Mouse (Mus musculus) lung, embryonic 15.5 days (tissue): Measurements from ENCODE around the gene Acvr1b. TPM values are rescaled to one million over a fixed set of nuclear protein-coding genes. Genes with fewer than 3 reads are reported as not detected.

Source experiments
- ATAC-seq: fragments of 200-750 bp; cut with Nextera tagmentation; 2 replicates; pipeline ENCODE4 v1.8.0; 2017; ENCODE audit warnings: moderate number of reproducible peaks, borderline replicate concordance; ENCODE audit not compliant: low FRiP score, low TSS enrichment; ENCODE audit errors: extremely low read depth
- H3K27ac ChIP-seq: fragments of 300-500 bp; sonication (generic); 2 replicates; pipeline ENCODE4 v1.5.1; 2015; ENCODE audit warnings: moderate library complexity, mild to moderate bottlenecking, inconsistent platforms
- H3K27me3 ChIP-seq: fragments of 300-500 bp; sonication (generic); 2 replicates; pipeline ENCODE4 v1.6.1; 2015; ENCODE audit warnings: inconsistent platforms
- H3K36me3 ChIP-seq: fragments of 300-500 bp; sonication (generic); 2 replicates; pipeline ENCODE4 v1.6.1; 2015; ENCODE audit warnings: inconsistent platforms
- H3K4me1 ChIP-seq: fragments of 300-500 bp; sonication (generic); 2 replicates; pipeline ENCODE4 v1.6.1; 2015; ENCODE audit warnings: inconsistent platforms
- H3K4me2 ChIP-seq: fragments of 300-500 bp; sonication (generic); 2 replicates; pipeline ENCODE4 v1.6.1; 2015; ENCODE audit warnings: inconsistent platforms, mild to moderate bottlenecking, moderate library complexity
- H3K4me3 ChIP-seq: fragments of 300-500 bp; sonication (generic); 2 replicates; pipeline ENCODE4 v1.5.1; 2015; ENCODE audit warnings: mild to moderate bottlenecking, inconsistent platforms
- H3K9ac ChIP-seq: fragments of 300-500 bp; sonication (generic); 2 replicates; pipeline ENCODE4 v1.6.1; 2015; ENCODE audit warnings: inconsistent platforms
- H3K9me3 ChIP-seq: fragments of 300-500 bp; sonication (generic); 2 replicates; pipeline ENCODE4 v1.6.1; 2016; ENCODE audit warnings: inconsistent platforms
- whole genome bisulfite sequencing: fragments of 180-500 bp; shearing (Covaris S2); methylation state at CpG from one replicate; pipeline ENCODE4 v1.1.7; 2015; 5-methylcytosine and 5-hydroxymethylcytosine counted together
- polyA plus RNA-seq: library from polyadenylated mRNA; unstranded; fragments of >200 nt; fragmentation: Nextera tagmentation; extraction: Ambion mirVana; gene quantifications from 2 replicates; pipeline ENCODE4 v1.2.1, GENCODE M21; 2015

The Acvr1b gene
- polyA plus RNA-seq, 1 experiment from 2014 or later = 6.0 TPM

DNA sequence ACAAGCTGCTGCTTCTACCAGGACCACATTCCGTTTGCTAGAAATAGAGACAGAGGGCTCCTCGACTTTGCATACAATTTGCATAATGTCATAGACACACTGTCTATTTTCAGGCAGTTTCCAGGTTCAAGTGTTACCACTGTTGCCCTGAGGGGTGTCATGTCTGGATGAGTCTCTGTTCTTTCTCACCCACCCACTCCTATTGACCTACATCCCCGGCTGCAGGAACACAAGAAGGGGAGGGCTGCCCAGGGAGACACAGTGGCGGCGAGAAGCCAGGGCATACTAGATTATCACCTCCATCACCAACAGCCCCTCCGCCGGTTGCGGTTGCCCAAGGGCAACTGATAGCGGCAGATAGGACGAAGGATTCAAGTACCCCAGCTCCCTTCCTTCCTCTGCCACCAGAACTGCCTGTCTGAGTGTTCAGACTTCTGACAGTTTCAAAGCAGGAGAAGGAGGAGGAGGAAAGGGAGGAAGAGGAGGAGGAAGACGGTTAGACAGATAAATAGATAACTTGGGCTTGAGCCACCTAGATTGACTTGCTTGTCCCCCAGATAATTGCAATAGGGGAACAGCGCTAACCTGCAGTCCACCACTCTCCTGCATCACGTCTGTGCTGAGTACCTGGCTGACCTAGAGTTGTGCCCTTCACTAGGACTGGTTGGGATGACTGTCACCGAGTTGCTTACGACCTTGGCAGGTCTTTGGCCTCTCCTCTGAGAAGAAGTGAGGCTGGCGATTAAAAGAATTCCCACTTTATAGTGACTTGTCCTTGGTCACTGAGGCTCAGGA lies 26.6 kb upstream of the Acvr1b start:
- Histone ChIP-seq H3K4me2 (no peak overlapping the region), H3K9me3 (no peaks in the 10 kb centered on the region), H3K27ac (peak overlapping the region; percentile 43), H3K36me3 (no peaks in the 10 kb centered on the region), H3K9ac (no peak overlapping the region), H3K4me3 (no peak overlapping the region), H3K27me3 (no peaks in the 10 kb centered on the region), H3K4me1 (peaks cover 60% of the 10 kb centered on the region)
- WGBS = 53% methylated on average over 16 of the region's 16 CpGs
- no peak for ATAC-seq

DNA sequence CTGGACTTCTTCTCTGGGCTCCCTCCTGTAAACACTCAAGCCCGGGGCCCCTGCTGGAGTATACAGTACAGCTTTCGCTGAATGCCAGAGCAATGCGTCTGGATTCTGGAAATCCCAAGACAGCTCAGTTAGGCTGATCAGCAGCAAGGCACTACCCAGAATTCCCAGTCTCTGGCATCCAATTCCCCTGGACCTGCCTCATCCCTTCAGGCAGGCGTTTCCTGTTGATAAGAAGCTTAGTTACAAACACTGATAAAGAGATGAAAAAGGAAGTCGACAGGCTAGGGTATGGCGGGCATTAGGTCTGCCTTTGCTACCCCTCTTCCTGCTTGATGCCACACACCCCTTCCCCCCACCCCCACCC lies 26.0 kb upstream of the Acvr1b start:
- Histone ChIP-seq H3K4me2 (peak overlapping the region; percentile 17; the same call in 1 of the 2 replicates), H3K4me3 (no peak overlapping the region), H3K36me3 (no peaks in the 10 kb centered on the region), H3K27ac (peak overlapping the region; percentile 43), H3K9me3 (no peaks in the 10 kb centered on the region), H3K9ac (no peak overlapping the region), H3K4me1 (peaks cover 54% of the 10 kb centered on the region), H3K27me3 (no peaks in the 10 kb centered on the region)
- no peak for ATAC-seq
- 5% methylated on average over 6 of the region's 6 CpGs for WGBS

DNA sequence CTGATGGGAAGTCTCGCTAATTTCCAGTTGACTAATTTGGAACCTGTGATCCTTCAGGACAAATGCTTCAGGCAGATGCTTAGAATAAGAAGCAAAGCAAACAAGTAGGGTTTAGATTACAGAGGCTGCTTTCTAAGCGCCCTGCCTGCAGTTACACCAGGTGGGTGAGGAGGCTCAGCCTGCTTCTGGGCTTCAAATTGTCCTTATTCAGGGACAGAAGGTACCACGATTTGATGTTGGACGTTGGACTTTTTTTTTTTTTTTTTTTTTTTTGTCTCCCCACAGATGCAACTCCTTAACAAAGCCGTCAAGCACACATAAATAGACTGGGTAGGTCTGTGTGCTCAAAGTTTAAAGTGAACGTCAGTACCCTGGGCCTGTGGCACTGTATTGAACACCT lies 25.3 kb upstream of the Acvr1b start:
- peaks cover 47% of the 10 kb centered on the region for H3K4me1 ChIP-seq
- peak overlapping the region; percentile 43; the same call in 1 of the 2 replicates for H3K27ac ChIP-seq
- no peak overlapping the region for H3K9ac ChIP-seq
- no peak overlapping the region for H3K4me2 ChIP-seq
- no peak overlapping the region for H3K4me3 ChIP-seq
- no peaks in the 10 kb centered on the region for H3K9me3 ChIP-seq
- no peaks in the 10 kb centered on the region for H3K36me3 ChIP-seq
- H3K27me3 ChIP-seq = no peaks in the 10 kb centered on the region
- WGBS = 57% methylated on average over 6 of the region's 6 CpGs
- no peak for ATAC-seq

DNA sequence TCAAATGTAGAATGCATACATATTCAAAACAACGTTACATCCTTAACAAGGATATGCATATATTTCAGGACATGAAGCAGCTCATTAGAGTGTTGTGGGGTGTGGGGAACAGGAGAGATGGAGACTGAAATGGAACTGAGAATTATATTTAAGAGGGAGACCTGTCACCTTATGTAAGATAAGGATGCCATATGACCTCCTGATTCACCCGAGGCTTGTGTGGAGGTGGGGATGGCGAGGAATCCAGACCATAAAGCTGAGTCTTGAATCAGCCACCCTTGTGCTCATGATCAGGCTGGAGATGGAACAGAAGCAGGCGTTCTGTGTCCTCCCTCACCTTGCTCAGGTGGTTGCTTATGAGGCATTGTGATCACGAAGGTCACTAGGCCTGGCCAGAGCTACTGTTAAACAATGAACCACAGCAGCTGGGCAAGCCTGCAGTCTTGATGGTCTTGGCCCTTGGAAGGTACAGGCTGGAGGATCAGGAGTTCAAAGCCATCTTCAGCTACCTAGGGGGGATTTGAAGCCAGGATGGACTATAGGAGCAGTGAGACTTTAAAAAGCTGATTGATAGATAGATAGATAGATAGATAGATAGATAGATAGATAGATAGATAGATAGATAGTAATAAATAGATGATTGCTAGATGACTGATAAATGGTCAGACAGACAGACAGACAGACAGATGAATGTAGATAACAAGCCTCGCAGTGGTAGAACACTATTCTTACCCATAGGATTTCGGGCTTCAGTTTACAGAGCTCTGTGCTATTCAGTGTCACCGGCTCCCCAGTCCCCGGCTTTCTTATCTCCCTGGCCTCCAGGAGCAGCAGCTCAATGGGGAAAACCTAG lies 22.2 kb upstream of the Acvr1b start:
- Histone ChIP-seq H3K27ac (no peak overlapping the region), H3K4me1 (peaks cover 19% of the 10 kb centered on the region), H3K4me3 (no peak overlapping the region), H3K9ac (no peak overlapping the region), H3K27me3 (no peaks in the 10 kb centered on the region), H3K36me3 (no peaks in the 10 kb centered on the region), H3K4me2 (no peak overlapping the region), H3K9me3 (no peaks in the 10 kb centered on the region)
- WGBS = 64% methylated on average over 9 of the region's 9 CpGs
- ATAC-seq = no peak

DNA sequence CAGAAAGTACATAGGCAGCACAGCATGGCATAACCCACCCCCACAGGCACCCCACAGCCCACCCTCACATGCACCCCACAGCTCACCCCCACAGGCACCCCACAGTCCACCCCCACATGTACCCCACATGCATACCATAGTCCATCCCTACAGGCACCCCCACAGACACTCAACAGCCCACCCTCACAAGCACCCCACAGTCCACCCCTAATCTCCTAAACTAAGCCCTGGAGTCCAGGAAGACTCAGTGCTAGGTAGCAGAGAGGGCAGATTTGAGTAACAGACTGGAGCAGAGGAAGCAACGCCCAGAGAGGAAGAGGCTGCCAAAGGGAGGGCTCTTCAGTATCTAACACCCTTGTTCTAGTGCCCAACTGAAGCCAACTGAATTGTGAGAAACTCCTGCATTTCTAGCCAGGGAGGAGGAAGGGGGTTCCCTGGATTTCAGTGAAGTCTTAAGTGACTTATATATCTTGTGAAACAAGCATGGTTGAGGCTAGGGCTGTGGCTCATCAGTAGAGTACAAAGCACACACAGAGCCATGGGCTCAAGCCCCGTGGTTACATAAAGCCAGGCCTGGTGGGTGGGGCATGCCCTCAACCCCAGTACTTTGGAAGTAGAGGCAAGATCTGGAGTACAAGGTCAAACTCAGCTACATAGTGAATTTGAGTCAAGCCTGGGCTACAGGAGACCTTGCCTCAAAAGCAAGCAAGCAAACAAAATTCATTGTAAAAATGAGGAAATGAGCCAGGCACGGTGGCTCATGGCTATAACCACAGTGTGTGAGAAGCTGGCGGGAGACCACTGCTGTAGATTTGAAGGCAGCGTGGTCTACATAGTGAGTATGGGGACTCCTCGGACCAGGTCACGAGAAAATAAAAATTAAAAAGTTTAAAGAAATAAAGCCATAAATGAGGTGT lies 18.9 kb upstream of the Acvr1b start:
- Histone ChIP-seq H3K9ac (no peak overlapping the region), H3K27me3 (no peaks in the 10 kb centered on the region), H3K36me3 (no peaks in the 10 kb centered on the region), H3K4me3 (no peak overlapping the region), H3K4me2 (no peak overlapping the region), H3K4me1 (peaks cover 3% of the 10 kb centered on the region; the same call in 1 of the 2 replicates), H3K27ac (no peak overlapping the region), H3K9me3 (no peaks in the 10 kb centered on the region)
- no peak for ATAC-seq
- 68% methylated on average over 7 of the region's 7 CpGs for WGBS

DNA sequence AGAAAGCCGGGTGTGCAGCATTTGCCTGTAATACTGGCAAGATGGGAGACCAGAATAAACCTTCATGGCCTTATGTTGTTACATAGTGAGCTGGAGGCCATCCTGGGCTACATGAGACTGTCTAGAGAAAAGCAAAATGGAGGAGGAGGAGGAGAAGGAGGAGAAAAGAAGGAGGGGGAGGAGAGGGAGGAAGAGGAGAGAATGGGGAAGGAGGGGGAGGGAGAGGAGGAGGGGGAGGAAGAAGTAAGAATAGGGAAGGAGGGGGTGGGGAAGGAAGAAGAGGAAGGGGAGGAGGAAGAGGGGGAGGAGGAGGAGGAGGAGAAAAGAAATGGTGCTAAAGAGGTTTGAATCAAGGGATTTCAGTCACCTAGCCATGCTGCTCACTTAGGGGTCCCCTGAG lies 13.7 kb upstream of the Acvr1b start:
- WGBS = 17% methylated on average over 1 of the region's 1 CpGs
- Histone ChIP-seq H3K9ac (no peak overlapping the region), H3K4me1 (peaks cover 43% of the 10 kb centered on the region), H3K9me3 (no peaks in the 10 kb centered on the region), H3K27ac (no peak overlapping the region), H3K4me2 (no peak overlapping the region), H3K36me3 (no peaks in the 10 kb centered on the region), H3K27me3 (no peaks in the 10 kb centered on the region), H3K4me3 (no peak overlapping the region)
- no peak for ATAC-seq

DNA sequence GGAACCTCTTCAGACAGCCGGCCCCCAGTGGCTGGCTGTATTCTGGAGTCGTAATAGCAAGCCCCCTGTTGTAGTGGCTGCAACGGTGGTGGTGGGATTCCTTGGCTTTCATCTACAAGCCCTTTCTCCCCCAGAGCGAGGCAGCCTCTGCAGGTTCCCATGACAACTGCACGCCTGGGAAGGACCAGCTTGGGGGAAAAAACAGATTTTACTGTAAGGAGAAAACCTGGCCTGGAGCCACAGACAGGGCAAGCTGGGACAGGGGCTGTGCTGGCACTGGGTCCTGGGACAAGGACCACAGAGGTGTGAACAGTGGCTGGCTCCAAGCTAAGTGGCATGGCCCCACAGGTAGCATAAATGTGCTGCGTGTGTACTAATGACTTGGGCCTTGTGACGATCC lies 13.3 kb upstream of the Acvr1b start:
- no peaks in the 10 kb centered on the region for H3K27me3 ChIP-seq
- H3K4me1 ChIP-seq = peaks cover 45% of the 10 kb centered on the region
- H3K4me3 ChIP-seq = no peak overlapping the region
- ATAC-seq = no peak
- H3K9ac ChIP-seq = no peak overlapping the region
- no peaks in the 10 kb centered on the region for H3K9me3 ChIP-seq
- no peak overlapping the region for H3K27ac ChIP-seq
- no peak overlapping the region for H3K4me2 ChIP-seq
- H3K36me3 ChIP-seq = no peaks in the 10 kb centered on the region
- WGBS = 25% methylated on average over 7 of the region's 7 CpGs

DNA sequence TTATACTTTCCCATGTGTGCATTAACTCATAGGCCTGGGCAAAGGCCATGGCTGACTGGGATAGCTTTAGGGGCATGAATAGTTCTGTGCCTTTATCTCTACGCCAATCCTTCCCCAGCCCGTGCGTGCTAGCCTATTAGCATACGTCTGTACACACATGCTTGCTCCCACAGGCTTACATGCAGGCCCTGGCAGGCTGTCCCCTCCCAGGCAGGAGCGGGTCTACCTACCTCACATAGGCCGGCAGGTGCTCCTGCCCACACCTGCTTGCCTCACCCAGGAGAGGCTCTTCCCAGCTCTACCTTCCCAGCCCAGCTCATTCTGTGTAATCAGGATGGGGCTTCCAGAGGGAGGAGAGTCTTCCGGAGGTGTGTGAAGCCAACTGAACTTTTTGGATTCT lies 12.3 kb upstream of the Acvr1b start:
- no peak overlapping the region for H3K27ac ChIP-seq
- WGBS = 83% methylated on average over 7 of the region's 7 CpGs
- ATAC-seq = no peak
- H3K4me3 ChIP-seq = no peak overlapping the region
- no peaks in the 10 kb centered on the region for H3K36me3 ChIP-seq
- no peaks in the 10 kb centered on the region for H3K9me3 ChIP-seq
- H3K4me1 ChIP-seq = peaks cover 49% of the 10 kb centered on the region
- no peak overlapping the region for H3K9ac ChIP-seq
- no peaks in the 10 kb centered on the region for H3K27me3 ChIP-seq
- H3K4me2 ChIP-seq = no peak overlapping the region

DNA sequence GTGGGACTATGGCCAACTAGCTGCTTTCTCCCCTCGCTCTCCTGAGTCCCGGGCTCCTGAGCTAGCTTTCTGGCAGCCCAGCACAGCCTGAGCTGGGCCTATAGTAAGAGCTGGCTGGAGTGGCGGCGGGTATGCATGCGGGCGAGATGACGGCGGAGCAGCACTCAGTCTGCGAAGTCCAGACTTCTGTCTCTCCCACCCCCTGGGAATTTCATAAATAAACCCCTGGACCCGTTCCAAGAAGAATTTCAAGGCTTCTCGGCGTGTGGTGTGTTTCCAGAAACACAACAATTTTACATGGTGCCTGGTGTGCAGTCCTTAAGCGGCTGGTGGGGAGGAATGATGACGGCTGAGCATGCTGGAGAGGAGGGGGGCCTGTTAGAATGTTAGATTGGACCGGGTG lies 10.8 kb upstream of the Acvr1b start:
- peaks cover 49% of the 10 kb centered on the region for H3K4me1 ChIP-seq
- no peak overlapping the region for H3K9ac ChIP-seq
- H3K9me3 ChIP-seq = no peaks in the 10 kb centered on the region
- peak overlapping the region; percentile 70 for H3K27ac ChIP-seq
- peak overlapping the region; percentile 13 for H3K4me2 ChIP-seq
- no peak overlapping the region for H3K4me3 ChIP-seq
- WGBS = 17% methylated on average over 15 of the region's 15 CpGs
- peak; percentile 86 for ATAC-seq
- H3K27me3 ChIP-seq = no peaks in the 10 kb centered on the region
- no peaks in the 10 kb centered on the region for H3K36me3 ChIP-seq

DNA sequence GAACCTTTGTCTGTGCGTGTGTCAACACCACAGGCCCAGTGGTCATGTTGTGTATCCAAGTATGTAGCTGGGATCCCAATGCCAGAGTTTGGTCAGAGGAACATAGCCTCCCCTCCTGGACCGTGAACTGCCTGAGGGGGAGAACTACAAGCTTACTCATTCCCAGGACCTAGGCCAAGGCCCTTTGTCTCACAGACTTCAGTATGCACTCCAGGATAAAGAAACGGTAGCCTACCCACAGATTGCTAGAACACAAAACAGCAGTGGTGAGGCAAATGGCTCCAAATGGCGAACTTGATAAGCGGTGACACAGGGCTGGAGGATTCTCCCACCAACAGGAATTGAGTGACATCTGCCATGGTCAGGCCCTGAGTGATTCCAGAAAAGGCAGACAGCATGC lies 10.0 kb upstream of the Acvr1b start:
- Histone ChIP-seq H3K27me3 (no peaks in the 10 kb centered on the region), H3K4me1 (peaks cover 49% of the 10 kb centered on the region), H3K9me3 (no peaks in the 10 kb centered on the region), H3K27ac (peak overlapping the region; percentile 70), H3K4me2 (no peak overlapping the region), H3K4me3 (no peak overlapping the region), H3K9ac (no peak overlapping the region), H3K36me3 (no peaks in the 10 kb centered on the region)
- no peak for ATAC-seq
- 54% methylated on average over 5 of the region's 5 CpGs for WGBS

DNA sequence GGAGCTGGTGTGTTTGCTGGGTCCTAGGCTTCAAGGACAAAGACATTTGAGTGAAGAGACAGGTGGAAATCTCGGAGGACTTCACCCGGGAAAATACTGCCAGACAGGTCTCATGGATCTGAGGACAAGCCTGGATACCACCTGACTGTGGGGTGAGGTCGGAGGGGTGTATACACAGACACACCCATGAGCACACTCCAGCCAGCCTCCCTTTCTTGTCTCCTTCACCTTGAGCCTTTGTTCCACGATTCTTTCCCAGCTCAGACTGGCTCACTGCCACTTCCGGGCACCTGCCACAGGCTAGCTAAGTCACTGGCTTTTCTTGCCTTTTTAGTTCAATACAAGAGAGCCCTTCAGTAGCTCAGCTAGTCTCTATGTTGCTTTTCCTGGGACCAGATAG lies 9.6 kb upstream of the Acvr1b start:
- no peak overlapping the region for H3K4me2 ChIP-seq
- H3K27ac ChIP-seq = peak overlapping the region; percentile 70
- no peak for ATAC-seq
- 46% methylated on average over 5 of the region's 5 CpGs for WGBS
- H3K36me3 ChIP-seq = no peaks in the 10 kb centered on the region
- no peaks in the 10 kb centered on the region for H3K27me3 ChIP-seq
- H3K9ac ChIP-seq = no peak overlapping the region
- no peak overlapping the region for H3K4me3 ChIP-seq
- H3K4me1 ChIP-seq = peaks cover 49% of the 10 kb centered on the region
- no peaks in the 10 kb centered on the region for H3K9me3 ChIP-seq
